Mouse (Mus musculus): ENCODE data around the gene Tspan33. TPM values are rescaled to one million over a fixed set of nuclear protein-coding genes. Genes with fewer than 3 reads are reported as not detected.
A peak's percentile ranks its signal among the peaks of the same experiment; 100 is the strongest.

Tspan33 gene
- 184 and 205 TPM in 2 replicates for polyA plus RNA-seq (2015; fragmentation: Nextera tagmentation; extraction: Ambion mirVana)

- Histone ChIP-seq H3K9ac (peak within 1 kb of the TSS; percentile 100), H3K4me1 (replicated peaks) (peaks cover 43% of the 10 kb centered on the region), H3K36me3 (replicated peaks) (peaks cover 11% of the 10 kb centered on the region), H3K4me3 (replicated peaks) (peak within 1 kb of the TSS; percentile 96), H3K9me3 (replicated peaks) (no peaks in the 10 kb centered on the region), H3K27ac (replicated peaks) (peak within 1 kb of the TSS; percentile 96), H3K4me2 (peak within 1 kb of the TSS; percentile 86), H3K27me3 (peaks cover 40% of the 10 kb centered on the region)
- ATAC-seq (ENCODE audit: insufficient read depth) = peak; percentile 74
- WGBS (ENCODE audit: insufficient replicate concordance) = 0% methylated on average over 41 of the region's 41 CpGs
These were observed at the start of gene Tspan33 for GRCm38 (mm10) chr6:29693953-29694352. TSS of gene Tspan33 (plus strand) at chr6:29694222.

DNA sequence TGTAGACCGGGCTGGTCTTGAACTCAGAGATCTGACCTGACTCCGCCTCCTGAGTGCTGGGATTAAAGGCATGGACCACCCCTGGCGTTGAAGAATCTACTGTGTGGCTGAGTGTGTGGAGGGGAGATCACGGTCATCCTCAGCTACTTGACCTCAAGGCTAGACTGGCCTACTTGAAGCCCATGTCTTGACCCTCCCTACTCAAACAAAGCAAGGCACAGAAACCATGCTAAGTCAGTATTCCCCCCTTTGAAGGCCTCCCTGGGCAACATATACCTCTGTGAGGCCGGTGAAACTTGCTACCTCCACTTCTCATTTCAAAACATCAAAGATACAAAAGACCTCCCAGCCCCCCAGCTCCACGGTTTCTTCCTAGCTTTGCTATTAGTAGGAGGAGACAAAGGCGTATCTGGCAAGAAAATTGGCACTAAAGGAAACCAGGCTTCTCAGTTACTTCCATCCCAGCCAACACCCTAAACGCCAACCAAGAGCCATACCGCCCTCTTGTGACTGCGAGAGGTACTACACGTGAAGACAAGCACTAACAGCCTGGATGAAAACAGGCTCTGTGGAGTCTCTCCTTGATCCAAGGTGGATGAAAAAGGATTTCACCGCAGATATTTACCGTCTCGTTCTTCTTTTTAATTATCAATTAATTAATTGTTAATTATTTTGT lies 44.4 kb upstream of the Tspan33 start:
- WGBS (ENCODE audit: insufficient replicate concordance) = 26% methylated on average over 14 of the region's 14 CpGs
- 0 out of 2 replicates have a peak, but pooled peaks cover 2% of the 10 kb centered on the region for H3K4me1 ChIP-seq (replicated peaks)
- H3K4me2 ChIP-seq = no peak overlapping the region
- ATAC-seq (ENCODE audit: insufficient read depth) = no peak
- H3K4me3 ChIP-seq (replicated peaks) = no peak overlapping the region
- peaks cover 14% of the 10 kb centered on the region; the same call in 1 of the 2 replicates for H3K27me3 ChIP-seq
- no peak overlapping the region for H3K9ac ChIP-seq
- H3K9me3 ChIP-seq (replicated peaks) = no peaks in the 10 kb centered on the region
- H3K27ac ChIP-seq (replicated peaks) = no peak overlapping the region
- no peaks in the 10 kb centered on the region for H3K36me3 ChIP-seq (replicated peaks)

GRCm38 (mm10) chr6:29650170-29650549 lies 43.9 kb upstream of the Tspan33 start:
- Histone ChIP-seq H3K4me1 (replicated peaks) (0 out of 2 replicates have a peak, but pooled peaks cover 2% of the 10 kb centered on the region), H3K27me3 (peaks cover 14% of the 10 kb centered on the region; the same call in 1 of the 2 replicates), H3K4me3 (replicated peaks) (no peak overlapping the region), H3K9ac (no peak overlapping the region), H3K9me3 (replicated peaks) (no peaks in the 10 kb centered on the region), H3K36me3 (replicated peaks) (no peaks in the 10 kb centered on the region), H3K4me2 (no peak overlapping the region), H3K27ac (replicated peaks) (no peak overlapping the region)
- WGBS (ENCODE audit: insufficient replicate concordance) = 37% methylated on average over 10 of the region's 10 CpGs
- ATAC-seq (ENCODE audit: insufficient read depth) = no peak

DNA sequence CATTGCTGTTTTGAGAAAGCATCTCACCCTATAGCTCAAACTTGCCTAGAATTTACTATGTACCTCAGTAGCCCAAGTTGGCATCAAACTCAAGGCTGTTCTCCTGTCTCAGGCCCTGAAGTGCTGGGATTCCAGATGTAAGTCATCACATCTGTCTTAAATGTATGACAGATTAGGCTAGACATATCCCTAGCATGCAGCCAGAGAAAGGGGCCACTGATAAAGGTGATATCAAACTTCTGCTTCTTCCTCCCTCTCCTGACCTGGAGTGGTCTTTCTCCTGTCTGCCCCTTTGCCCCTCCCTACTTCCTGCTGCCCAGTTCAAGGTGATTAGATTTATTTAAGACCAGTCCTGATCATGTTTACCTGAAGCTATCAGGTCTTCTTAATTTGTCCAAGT lies 40.8 kb upstream of the Tspan33 start:
- Histone ChIP-seq H3K9ac (no peak overlapping the region), H3K27me3 (peaks cover 14% of the 10 kb centered on the region; the same call in 1 of the 2 replicates), H3K4me2 (no peak overlapping the region), H3K27ac (replicated peaks) (no peak overlapping the region), H3K4me1 (replicated peaks) (0 out of 2 replicates have a peak, but pooled peaks cover 2% of the 10 kb centered on the region), H3K4me3 (replicated peaks) (no peak overlapping the region), H3K36me3 (replicated peaks) (no peaks in the 10 kb centered on the region), H3K9me3 (replicated peaks) (no peaks in the 10 kb centered on the region)
- no peak for ATAC-seq (ENCODE audit: insufficient read depth)

GRCm38 (mm10) chr6:29658626-29659475 lies 35.2 kb upstream of the Tspan33 start:
- H3K36me3 ChIP-seq (replicated peaks) = no peaks in the 10 kb centered on the region
- WGBS (ENCODE audit: insufficient replicate concordance) = 65% methylated on average over 3 of the region's 3 CpGs
- H3K27ac ChIP-seq (replicated peaks) = peak overlapping the region; percentile 70
- peak; percentile 65 for ATAC-seq (ENCODE audit: insufficient read depth)
- no peak overlapping the region for H3K9ac ChIP-seq
- no peak overlapping the region for H3K4me3 ChIP-seq (replicated peaks)
- H3K4me2 ChIP-seq = no peak overlapping the region; the same call in 1 of the 2 replicates
- no peaks in the 10 kb centered on the region for H3K9me3 ChIP-seq (replicated peaks)
- no peaks in the 10 kb centered on the region for H3K4me1 ChIP-seq (replicated peaks)
- H3K27me3 ChIP-seq = 0 out of 2 replicates have a peak, but pooled peaks cover 4% of the 10 kb centered on the region

- 70% methylated on average over 2 of the region's 2 CpGs for WGBS (ENCODE audit: insufficient replicate concordance)
- H3K4me1 ChIP-seq (replicated peaks) = no peaks in the 10 kb centered on the region
- no peak for ATAC-seq (ENCODE audit: insufficient read depth)
- peak overlapping the region; percentile 68; the same call in 1 of the 2 replicates for H3K27ac ChIP-seq (replicated peaks)
- H3K9me3 ChIP-seq (replicated peaks) = no peaks in the 10 kb centered on the region
- H3K4me3 ChIP-seq (replicated peaks) = no peak overlapping the region
- no peak overlapping the region for H3K4me2 ChIP-seq
- H3K9ac ChIP-seq = no peak overlapping the region
- H3K36me3 ChIP-seq (replicated peaks) = no peaks in the 10 kb centered on the region
- H3K27me3 ChIP-seq = 0 out of 2 replicates have a peak, but pooled peaks cover 4% of the 10 kb centered on the region
These were observed 34.1 kb upstream of the Tspan33 start for GRCm38 (mm10) chr6:29659964-29660363.

DNA sequence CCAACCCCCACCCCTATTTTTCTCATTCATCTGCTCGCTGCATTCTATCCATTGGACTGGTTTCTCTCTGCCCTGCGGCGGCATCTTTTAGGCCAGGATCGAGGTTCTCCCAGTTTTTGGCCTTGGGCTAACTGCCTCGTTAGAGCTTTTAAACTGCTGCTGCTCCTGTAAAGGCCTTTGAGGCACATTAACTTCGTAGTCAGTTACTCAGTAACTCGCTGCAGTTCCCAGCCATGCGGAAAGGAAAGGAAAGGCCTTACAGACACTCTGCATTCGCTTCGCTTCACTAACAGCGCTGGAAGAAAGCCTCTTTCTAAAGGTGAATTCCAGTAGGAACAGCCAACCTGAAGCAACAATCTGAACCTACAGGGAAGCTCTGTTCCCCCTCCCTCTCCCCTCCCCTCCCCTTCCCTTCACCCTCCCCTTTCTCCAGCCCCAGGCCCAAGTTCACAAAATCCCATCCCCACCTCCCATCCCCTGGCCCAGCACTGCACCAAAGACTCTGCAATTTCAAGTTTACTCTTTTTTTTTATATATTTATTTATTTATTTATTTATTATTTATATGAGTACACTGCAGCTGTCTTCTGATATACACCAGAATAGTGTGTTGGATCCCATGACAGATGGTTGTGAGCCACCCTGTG lies 33.2 kb upstream of the Tspan33 start:
- Histone ChIP-seq H3K4me2 (no peak overlapping the region), H3K9ac (no peak overlapping the region)
- WGBS (ENCODE audit: insufficient replicate concordance) = 66% methylated on average over 11 of the region's 11 CpGs

DNA sequence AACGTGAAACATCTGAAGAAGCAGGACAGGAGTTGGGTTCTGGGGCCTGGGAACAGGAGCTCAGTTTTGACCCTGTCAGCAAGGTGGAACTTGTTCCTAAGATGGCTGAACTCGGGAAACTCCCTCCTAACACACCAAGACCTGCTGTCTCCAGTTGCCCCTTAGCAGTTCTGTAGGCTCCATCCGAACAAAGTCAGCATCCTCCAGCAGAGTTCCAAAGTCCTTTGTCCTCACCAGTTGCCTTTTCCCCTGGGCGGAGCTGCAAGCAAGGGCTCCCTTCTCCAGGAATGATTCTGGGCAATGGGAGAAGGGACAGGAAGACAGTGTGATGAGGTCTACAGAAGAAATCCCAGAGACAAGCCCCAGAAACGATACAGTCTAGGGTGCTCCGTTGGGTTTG lies 26.8 kb upstream of the Tspan33 start:
- Histone ChIP-seq H3K4me2 (no peak overlapping the region), H3K9me3 (replicated peaks) (no peaks in the 10 kb centered on the region), H3K36me3 (replicated peaks) (no peaks in the 10 kb centered on the region), H3K4me3 (replicated peaks) (no peak overlapping the region), H3K27ac (replicated peaks) (no peak overlapping the region), H3K4me1 (replicated peaks) (no peaks in the 10 kb centered on the region), H3K9ac (no peak overlapping the region), H3K27me3 (peaks cover 24% of the 10 kb centered on the region)
- no peak for ATAC-seq (ENCODE audit: insufficient read depth)
- 48% methylated on average over 6 of the region's 6 CpGs for WGBS (ENCODE audit: insufficient replicate concordance)

More for the DNA sequence above, 33.2 kb upstream of the Tspan33 start:
- peaks cover 5% of the 10 kb centered on the region; the same call in 1 of the 2 replicates for H3K27me3 ChIP-seq
- H3K4me1 ChIP-seq (replicated peaks) = no peaks in the 10 kb centered on the region
- H3K27ac ChIP-seq (replicated peaks) = peak overlapping the region; percentile 68
- ATAC-seq (ENCODE audit: insufficient read depth) = no peak; the same call in 1 of the 2 replicates
- H3K9me3 ChIP-seq (replicated peaks) = no peaks in the 10 kb centered on the region
- H3K36me3 ChIP-seq (replicated peaks) = no peaks in the 10 kb centered on the region
- H3K4me3 ChIP-seq (replicated peaks) = no peak overlapping the region

- H3K27me3 ChIP-seq = peaks cover 33% of the 10 kb centered on the region
These were observed 22.3 kb upstream of the Tspan33 start for GRCm38 (mm10) chr6:29671741-29672140.

DNA sequence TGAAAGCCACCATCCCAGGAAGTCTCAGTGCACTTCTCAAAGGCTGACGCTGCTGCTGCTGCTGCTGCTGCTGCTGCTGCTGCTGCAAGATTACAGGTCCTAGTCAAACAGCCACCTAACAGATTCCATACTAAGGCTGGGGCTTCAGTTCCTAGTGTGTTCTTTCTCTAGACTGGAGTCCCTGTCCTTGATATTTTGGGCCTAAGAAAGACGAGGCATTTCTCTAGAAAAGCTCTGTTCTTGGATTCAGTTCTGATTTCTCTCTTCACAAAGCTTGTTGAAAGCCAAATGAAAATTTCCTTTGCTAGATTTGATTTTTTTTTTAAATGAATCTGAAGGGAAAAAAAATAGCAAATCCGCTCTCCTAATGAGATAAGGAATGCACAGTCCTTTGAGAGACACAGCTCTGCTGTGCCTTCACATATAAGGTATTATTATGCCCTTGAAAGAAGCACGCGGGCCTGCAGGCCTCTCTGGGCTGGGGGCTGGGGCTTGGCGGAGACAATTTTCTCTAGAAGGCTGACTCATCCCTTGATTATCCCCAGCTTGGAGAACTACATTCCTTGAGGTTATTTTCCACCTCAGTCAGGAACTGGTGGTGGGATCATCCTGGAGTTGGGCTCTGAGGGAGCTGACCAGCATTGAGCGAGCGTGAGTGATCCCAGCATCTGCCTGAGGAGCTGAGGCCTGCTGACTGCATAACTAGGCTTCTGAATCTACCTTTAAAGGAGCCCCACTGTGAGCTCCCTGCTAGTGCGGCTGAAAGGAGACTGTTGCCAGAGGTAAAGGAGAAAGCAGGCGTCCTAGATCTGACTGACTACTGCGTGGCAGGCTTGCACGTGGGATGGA lies 21.2 kb upstream of the Tspan33 start:
- no peak for ATAC-seq (ENCODE audit: insufficient read depth)
- no peak overlapping the region for H3K9ac ChIP-seq
- H3K36me3 ChIP-seq (replicated peaks) = no peaks in the 10 kb centered on the region
- H3K27ac ChIP-seq (replicated peaks) = no peak overlapping the region
- H3K4me3 ChIP-seq (replicated peaks) = no peak overlapping the region
- no peaks in the 10 kb centered on the region for H3K4me1 ChIP-seq (replicated peaks)
- H3K9me3 ChIP-seq (replicated peaks) = no peaks in the 10 kb centered on the region
- H3K27me3 ChIP-seq = peaks cover 28% of the 10 kb centered on the region; the same call in 1 of the 2 replicates
- WGBS (ENCODE audit: insufficient replicate concordance) = 49% methylated on average over 12 of the region's 12 CpGs
- H3K4me2 ChIP-seq = no peak overlapping the region

More at GRCm38 (mm10) chr6:29671741-29672140, 22.3 kb upstream of the Tspan33 start:
- no peak for ATAC-seq (ENCODE audit: insufficient read depth)
- H3K9me3 ChIP-seq (replicated peaks) = no peaks in the 10 kb centered on the region
- no peaks in the 10 kb centered on the region for H3K4me1 ChIP-seq (replicated peaks)
- no peak overlapping the region for H3K27ac ChIP-seq (replicated peaks)
- H3K4me2 ChIP-seq = no peak overlapping the region
- H3K4me3 ChIP-seq (replicated peaks) = no peak overlapping the region
- WGBS (ENCODE audit: insufficient replicate concordance) = 30% methylated on average over 3 of the region's 3 CpGs
- H3K9ac ChIP-seq = no peak overlapping the region
- no peaks in the 10 kb centered on the region for H3K36me3 ChIP-seq (replicated peaks)
